Mouse (Mus musculus): ENCODE measurements at regions not wholly inside any gene's neighbourhood (a gene's known extent, or its start where the extent isn't known, plus 50 kb on each side); places are given as distances from the start of the nearest gene placed in this dataset.

DNA sequence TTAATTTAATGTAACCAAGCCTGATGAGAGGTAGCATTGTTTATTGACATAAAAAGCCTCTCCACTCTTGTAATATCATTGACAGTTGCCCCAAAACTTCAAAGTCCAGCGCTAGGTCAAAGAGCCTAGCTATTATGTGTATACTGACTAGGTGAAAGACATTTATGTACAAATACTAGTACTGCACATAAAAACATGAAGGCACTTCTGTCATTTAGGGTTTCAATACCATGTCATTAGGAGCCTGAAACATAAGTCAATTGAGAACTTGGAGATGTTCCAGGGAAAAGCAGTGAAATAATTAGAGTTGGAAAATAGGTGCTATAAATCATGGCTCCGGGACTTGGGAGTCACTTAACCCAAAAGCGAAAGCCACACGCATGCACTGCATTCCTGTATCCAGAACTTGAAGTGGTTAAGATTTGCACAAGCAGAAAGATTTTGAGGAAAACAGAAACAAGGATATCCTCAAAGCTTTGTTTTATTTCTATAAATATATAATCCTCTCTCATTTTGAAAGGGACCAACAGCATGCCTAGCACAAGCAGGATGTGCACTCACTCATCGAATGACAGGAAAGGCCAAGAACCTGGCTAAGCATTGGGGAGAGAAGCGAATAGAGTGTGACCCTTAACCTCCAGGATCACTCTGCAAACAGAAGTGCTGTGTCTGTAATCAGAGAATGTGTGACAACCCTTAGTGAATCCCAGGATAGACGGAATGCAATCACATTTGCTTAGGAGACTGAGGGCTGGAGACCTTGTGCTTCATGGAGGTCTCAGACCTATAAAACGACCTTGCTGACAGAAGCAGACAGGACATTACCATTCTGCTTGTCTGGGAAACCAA lies 176.3 kb upstream of the Crim1 start:
- ATAC-seq (replicated peaks; ENCODE audit: poor library complexity, severe bottlenecking) = no peak

DNA sequence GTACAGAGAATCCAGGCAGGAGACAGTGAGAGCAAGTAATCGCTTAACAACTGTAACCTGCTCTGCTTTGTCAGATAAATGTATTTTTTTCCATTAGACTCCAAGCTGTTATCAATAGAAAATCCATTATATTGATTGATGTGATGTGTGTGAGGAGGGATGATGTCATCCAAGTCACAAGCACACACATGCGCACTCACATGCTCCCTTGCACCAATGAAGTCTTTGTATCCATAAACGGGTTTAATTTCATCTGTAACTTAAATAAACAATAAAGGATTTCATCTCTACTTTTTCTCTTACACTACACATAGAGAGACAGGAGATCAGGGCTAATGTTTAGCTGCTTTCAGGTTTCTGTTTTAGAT lies 175.7 kb upstream of the Crim1 start:
- ATAC-seq (replicated peaks; ENCODE audit: poor library complexity, severe bottlenecking) = no peak

DNA sequence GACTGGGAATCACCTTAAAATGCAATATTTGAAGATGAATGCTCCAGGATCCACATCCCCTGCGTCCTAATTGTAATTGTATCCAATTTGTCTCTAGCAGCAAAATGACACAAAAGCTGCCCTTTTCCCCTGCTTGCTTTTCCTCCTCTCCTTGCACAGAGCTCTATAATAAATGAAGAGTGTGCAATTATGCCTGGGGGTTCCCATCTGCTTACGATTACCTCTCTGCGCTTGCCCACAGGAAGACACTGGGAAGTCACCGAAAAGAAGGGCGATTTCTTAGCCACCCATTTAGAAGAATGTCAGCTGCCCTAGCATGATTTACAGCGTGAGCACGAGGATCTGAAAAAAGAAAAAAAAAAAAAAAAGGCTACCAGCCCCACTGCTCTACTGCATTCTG lies 174.8 kb upstream of the Crim1 start:
- ATAC-seq (replicated peaks; ENCODE audit: poor library complexity, severe bottlenecking) = no peak

DNA sequence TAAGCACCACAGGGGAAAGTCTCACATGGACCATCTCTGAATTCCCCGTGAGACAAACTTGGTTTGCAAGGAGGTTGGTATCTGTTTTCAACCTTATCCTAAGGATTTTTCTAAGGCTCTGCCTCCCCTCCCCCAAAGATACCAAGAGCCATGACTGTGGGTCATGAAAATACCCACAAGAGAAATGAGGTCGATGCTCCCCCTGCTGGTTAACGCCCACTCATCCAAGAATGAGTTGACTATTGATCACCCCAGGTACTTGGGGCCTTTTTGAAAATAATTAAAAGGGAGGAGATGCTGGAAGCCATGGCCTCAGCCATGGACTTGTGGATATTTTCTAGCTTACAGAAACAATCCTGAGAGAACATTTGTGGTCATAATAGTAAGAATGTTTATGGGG lies 164.4 kb upstream of the Crim1 start:
- no peak for ATAC-seq (replicated peaks; ENCODE audit: poor library complexity, severe bottlenecking)

DNA sequence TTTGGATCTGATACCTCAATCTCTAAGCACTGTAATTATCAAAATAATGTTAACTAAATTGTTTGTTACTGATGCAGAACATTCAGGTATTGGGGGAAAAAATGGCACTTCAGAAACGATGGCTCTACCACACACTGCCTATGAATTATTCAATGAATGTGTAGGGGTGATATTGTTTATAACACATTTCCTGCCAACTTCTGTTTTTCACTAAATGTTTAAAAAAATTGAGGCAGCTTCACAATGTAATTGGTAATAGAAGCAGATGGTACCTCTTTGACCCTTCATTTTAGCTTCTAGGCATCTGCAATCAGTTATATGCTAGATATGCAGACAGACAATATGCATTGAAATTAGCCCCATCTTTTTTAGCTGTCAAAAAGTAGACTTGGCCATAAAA lies 159.7 kb upstream of the Crim1 start:
- no peak for ATAC-seq (replicated peaks; ENCODE audit: poor library complexity, severe bottlenecking)

DNA sequence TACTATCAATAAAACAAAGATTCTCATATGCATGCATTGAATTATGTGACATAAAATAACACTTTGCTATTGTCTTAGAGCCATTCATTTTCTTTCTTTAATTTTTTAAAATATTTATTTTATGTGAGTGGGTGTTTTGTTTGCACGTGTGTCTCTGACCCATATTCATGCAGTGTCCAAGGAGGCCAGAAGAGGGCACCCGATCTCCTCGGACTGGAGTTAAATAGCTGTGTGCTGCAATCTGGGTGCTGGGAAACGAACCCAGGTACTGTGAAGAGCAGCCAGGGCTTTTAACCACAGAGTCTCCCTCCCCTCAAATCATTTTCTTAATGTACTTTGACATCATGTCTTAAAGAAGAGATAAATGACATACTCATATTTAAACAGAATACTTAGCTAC lies 158.8 kb upstream of the Crim1 start:
- no peak; the same call in 1 of the 2 replicates for ATAC-seq (replicated peaks; ENCODE audit: poor library complexity, severe bottlenecking)

DNA sequence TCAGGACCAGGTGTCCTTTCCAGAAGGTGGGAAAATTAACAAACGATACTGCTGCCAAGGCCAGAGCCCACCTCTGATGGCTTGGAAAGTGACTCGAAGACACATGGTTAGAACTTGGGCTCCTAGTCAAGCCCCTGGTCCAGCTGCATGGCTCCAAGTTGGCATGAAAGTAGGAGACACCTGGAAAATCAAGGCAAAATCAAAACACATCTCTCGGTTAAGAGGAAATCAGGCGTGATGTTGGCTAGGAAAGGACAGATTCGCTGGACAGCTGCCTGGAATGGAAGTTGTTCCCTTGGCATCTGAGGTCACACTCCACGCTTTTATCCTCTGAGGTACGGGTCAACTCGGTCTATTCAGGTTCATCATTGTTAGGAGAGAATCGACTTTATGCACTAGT lies 150.3 kb upstream of the Crim1 start:
- ATAC-seq (replicated peaks; ENCODE audit: poor library complexity, severe bottlenecking) = no peak

DNA sequence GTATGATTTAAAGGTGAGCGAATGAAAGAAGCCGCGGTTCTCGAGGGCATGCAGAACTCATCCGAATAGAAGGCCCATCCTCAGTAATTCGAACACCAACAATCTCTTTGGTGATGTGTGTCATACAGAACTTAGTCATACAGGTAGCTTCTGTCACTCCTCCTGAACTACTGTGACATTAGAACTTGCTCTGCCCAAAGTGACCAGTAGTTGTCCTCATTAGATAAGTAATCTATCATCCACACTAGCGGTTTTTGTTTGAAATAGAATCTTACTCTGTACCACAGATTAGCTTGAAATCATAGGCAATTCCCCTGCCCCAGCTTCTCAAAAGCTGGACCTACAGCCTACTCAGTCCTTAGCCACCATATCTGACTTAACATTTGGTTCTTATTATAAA lies 149.8 kb upstream of the Crim1 start:
- ATAC-seq (replicated peaks; ENCODE audit: poor library complexity, severe bottlenecking) = peak; percentile 37; the same call in 1 of the 2 replicates

DNA sequence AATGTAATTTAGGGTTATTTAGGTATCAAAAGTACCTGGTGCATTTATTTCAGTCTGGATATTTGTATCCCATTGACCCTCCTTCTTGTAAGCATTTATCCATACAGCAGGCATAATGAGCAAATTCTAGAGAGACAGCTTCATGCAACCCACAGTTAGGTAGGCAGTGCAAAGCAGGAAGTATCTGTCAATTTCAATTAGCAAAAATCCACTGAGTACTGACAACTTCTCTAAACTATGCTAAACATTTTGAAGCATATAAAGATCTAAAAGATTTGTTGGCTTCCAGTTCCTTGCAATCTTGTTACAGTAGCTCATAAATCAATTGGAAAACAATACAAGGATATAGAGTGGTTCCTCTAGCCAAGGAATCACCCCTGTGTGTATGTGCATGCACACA lies 124.2 kb upstream of the Crim1 start:
- ATAC-seq (replicated peaks; ENCODE audit: poor library complexity, severe bottlenecking) = no peak

DNA sequence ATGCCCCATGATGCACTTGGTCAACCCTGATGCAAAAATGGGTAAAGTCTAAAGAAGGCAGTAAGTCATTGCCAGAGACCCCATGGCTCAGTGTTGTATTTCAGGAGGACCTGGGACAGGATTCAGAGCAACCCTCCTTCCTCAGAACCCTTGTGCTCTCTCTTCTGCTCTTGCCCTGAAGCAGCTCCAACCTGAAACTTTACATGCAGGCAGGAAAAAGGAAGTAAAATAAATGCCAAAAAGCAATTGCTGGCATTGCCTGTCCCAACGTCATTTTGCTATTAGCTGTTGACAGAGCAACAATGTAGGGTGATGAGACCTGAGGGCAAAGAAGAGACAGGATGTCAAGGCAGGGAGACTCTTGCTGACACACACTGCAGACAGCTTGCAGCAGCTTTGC lies 121.7 kb upstream of the Crim1 start:
- ATAC-seq (replicated peaks; ENCODE audit: poor library complexity, severe bottlenecking) = peak; percentile 78

DNA sequence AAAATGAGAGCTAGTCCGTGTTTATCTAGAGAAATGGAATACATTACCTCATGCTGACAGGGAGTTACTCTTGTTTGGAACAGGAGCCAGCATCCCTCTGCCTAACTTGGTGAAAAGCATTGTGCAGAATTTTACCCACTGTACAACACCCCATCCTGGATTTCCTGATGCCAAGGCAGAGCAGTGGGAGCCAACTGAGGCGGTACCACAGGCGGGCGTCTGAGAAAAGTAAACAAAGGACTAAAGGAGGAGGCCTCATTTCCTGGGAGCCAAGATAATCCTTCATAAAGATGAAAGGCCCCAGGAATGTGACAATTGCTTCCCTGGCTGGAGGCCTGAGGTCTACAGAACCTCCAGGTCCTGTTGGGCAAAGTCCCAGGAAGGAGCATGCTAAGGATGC lies 115.6 kb upstream of the Crim1 start:
- ATAC-seq (replicated peaks; ENCODE audit: poor library complexity, severe bottlenecking) = no peak

DNA sequence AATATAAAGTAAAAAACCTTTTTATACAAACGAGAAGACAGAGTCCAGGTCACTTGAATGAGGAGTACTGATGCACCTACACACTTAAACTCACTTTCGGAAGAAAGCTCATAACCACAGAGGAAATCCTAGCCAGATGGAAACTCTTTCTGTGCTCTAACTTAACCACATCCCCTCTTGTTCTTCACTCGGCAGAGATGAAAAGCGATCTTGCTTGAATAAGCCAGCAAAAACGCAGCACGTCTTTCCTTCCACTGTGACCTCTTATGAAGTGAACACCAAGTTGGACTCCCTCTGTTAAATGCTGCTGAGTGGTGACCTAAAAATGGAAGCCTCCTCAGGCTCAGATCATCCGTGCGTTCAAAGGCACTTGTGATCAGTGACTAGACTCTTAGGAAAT lies 113.1 kb upstream of the Crim1 start:
- peak; percentile 80 for ATAC-seq (replicated peaks; ENCODE audit: poor library complexity, severe bottlenecking)

DNA sequence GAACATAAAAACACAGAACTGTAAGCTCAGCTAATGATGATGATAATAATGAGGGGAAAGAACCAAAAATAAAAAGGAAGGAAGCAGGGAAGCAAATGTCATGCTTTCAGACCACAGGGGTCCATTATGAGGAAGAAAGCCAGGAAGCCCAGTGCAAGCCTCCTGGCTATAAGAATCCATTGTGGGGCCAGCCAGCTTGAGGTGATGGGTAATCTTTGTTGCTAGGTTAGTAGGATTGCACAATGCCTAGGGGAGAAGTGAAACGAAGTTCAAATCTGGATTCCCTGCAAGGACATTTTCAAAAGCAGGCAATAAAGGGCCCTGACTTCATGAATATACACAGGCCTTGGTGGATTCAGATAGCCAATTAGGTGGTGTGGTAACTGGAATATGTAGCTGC lies 102.3 kb upstream of the Crim1 start:
- ATAC-seq (replicated peaks; ENCODE audit: poor library complexity, severe bottlenecking) = peak; percentile 99

DNA sequence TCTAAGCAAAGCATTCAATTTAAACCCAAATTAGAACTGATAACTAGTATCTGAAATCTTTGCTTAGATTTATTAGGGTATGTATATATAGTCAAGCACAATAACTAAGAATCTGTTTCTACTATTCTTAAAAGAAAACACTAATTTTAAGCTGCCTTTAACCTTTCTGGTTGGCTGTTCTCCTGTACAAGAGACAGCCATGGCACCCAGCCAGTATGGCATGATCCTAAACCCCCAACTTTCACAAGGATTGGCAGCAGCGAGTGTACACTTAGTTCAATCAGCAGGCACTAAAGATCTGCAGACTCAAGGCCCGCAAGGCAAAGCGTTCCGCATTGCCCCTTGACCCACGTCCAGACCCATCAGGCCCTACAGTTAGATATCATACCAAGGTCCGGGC lies 91.3 kb upstream of the Crim1 start:
- ATAC-seq (replicated peaks; ENCODE audit: poor library complexity, severe bottlenecking) = no peak

DNA sequence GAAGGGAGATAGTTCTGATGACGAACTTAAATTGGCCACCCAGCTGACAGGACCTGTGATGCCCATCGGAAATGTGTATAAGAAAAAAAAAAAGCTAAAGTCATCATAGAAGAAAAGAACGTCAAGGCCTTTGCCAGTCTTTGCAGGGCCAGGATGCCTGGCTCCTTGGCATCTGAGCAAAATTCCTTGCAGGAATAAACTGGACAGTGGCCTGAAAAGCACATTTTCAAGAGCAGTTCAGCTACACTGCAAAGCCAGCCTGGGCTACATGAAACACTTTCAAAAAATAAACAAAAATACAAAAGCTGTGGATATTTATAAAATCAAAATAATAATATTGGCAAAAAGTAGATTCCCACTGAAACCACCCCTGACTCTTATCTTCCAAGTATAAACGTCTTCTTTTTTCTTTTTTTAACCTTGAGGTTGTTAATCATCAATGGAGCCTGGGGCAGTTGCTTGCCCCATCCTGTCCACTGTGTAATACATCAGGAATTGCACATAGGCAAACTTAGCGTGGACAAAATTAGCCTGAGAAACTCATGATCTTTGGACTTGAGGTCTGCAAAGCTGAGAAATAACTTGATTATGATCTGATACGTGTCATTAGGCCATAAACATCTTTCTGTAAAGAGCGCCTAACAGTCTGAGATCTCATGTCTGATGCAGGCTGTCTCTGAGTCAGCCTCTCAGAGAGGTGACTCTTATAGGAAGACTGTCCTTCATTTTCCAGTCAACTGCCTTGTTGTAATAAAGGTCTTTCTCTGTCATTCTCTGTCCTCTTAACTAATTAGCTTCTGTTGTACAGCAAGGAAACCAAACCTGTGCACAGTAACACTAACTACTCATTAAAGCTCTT lies 90.5 kb upstream of the Crim1 start:
- no peak for ATAC-seq (replicated peaks; ENCODE audit: poor library complexity, severe bottlenecking)

DNA sequence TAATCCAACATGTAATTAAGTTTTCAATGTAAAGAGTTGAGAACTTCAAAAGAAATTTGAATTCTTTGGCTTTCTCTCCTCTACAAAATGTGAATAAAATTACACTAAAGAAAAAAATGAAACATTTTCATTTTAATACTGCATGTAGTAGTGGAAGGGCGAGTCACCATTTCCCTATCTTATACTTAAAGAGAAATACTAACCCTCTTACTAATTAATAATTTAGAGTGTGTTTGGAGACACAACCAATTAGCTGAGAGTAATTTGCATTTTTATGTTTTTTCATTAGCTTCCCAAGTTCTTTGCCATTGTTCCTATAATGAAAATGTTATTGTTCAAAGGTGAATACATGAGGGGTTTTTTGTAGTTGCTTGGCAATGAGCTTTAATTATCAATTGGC lies 67.9 kb upstream of the Crim1 start:
- no peak for ATAC-seq (replicated peaks; ENCODE audit: poor library complexity, severe bottlenecking)

DNA sequence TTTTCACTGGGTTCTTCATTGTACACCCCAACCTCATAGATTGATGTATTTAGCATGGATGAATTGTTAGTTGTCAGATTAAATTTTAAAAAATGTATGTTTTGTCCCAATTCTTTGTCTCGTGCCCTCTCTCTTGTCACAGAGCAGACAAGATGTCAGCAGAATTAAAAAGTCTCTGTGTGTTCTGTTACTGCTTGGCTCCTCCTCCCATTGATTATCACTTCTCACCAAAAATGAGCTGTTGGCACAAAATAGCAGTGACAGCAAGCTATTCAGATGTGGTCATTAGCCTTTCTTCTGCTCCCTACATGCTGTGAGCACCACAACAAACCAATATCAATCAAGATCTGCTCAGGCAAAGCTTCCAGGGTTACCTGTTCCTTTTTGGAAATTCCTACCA lies 62.1 kb upstream of the Crim1 start:
- ATAC-seq (replicated peaks; ENCODE audit: poor library complexity, severe bottlenecking) = no peak

DNA sequence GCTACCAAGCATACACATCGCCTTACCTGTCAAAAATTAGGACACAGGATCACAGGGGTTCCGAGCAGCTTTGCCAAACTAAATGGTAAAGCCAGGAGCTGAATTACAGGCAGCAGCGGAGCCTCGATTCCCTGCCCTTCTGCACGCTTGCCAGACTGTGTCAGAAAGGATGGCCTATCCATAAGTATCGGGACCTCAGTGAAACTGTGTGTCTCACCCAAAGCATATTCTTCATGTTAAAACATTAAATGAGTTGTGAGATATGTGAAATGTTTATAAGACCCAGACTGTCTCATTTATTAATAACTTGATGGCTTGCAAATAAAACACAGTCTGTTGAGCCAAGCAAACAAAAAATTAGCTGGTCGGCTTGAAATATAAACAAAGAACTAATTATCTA lies 59.4 kb upstream of the Crim1 start:
- no peak for ATAC-seq (replicated peaks; ENCODE audit: poor library complexity, severe bottlenecking)

DNA sequence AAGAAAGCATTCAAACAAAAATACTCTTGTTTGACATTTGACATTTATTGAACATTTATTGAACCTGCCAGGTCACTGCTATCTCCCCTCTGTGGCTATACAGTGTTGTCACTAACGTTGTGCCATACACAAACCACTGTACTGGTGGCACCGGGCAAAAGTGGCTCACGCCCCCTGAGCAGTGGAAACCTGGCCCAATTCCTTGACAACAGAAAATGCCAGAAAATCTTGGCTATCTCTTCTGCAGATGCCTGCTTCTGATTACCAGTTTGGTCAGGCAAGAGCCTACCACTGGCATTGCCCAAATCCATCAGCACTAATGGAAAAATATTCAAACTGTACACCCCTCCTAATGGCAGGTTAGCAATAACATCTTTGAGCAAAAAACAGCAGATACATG lies 58.9 kb upstream of the Crim1 start:
- no peak for ATAC-seq (replicated peaks; ENCODE audit: poor library complexity, severe bottlenecking)

DNA sequence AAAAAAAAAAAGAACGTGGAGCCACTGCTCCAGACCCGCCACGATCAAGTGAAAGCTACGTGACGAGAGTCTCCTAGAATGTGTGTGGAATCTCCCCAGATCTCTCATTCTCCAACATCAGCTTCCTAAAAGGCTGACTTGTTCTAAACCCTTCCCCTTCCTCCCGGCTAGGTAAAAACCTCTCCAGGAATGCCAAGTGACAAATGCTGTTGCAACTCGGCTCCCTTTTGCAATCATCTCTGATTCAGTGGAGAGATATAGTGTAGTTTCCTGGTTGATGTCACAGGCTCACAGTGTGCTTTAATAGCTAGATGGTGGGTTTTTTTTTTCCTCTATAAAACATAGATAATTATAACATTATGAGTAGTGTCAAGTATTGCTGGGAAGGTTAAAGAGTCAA lies 57.6 kb upstream of the Crim1 start:
- no peak for ATAC-seq (replicated peaks; ENCODE audit: poor library complexity, severe bottlenecking)

DNA sequence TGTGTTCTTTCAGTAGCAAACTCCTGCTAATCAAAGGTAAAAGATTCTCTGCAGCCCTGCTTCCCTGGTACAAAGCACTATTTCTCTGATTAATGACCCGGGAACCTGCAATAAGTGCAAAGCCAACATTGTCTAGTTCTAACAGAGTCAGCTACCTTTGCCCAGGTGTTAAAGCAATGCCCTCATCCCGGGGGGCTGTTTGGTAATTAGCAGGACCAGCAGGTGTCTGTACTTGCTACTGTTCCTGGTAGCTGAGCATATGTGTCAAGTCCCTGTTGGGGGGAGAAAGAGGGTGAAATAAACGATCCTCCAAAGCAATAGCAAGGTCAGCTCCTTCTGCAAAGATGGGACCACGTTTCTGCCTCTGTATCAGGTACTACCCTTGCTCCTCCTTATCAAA lies 54.7 kb upstream of the Crim1 start:
- ATAC-seq (replicated peaks; ENCODE audit: poor library complexity, severe bottlenecking) = no peak
